Mouse (Mus musculus) heart, postnatal 10 days (tissue): ENCODE data around the gene Bsn. TPM values are rescaled to one million over a fixed set of nuclear protein-coding genes. Genes with fewer than 3 reads are reported as not detected.

Experiments
- DNase-seq, 2 experiments: peaks; one replicate each; pipeline ENCODE4 v3.0.0; 2021
- intact Hi-C: fragments of 180-260 bp; cut with DNase I; formaldehyde crosslinking; loops from one replicate; pipeline ENCODE4 v1.15.1; 2025
- total RNA-seq, 2 experiments: library from RNA; stranded (reverse); gene quantifications; 2 replicates each; pipeline ENCODE4 v1.2.3; 2021

The Bsn gene
- under 1 TPM; 0.05 to 0.07 TPM for total RNA-seq

DNA sequence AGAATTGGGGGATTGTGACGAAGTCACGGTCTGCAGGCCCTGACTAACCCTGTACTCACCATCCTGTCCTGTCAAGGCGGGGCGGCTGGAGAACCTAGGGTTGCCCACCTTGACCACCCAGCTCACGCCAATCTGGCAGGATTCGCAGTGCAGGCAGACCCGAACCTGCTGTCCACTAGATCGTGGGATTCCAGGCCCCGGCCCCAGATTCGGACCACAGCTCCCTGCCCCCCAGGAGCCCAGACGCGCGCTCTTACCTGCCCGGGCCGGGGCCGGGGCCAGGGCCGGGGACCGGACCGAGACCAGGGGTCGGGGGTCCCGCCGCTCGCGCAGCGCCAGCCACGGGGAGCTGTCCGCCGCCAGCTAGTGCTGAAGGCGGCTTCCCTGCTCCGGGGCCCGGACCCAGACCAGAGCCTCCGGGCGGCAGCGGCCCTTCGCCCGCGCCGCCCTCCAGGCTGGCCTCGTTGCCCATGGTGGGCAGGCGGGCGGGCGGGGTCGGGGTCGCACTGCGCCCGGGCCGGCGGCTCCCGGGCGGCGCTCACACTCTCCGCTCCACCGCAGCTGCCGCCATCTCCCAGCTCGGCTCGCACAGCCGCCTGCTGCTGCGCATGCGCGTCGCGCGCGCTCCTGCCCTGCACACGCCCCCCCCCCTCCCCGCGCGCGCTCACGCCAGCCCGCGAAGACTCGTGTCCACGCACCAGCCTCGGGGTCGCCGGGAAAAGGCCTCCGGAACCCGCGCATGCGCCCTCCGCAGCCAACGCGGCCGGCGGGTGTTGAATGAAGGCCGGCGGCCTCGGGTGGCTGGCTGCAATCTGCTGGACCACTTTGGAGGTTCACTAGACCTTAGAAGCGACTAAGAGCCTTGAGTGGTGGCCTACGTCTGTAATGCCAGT is at the start of gene Bsn:
Gene Bsn (minus strand): TSS at position 598 of the 893 bp plus-strand sequence.
- intact Hi-C loops: no loop called here
- peak; percentile 70 to 71 for DNase-seq

DNA sequence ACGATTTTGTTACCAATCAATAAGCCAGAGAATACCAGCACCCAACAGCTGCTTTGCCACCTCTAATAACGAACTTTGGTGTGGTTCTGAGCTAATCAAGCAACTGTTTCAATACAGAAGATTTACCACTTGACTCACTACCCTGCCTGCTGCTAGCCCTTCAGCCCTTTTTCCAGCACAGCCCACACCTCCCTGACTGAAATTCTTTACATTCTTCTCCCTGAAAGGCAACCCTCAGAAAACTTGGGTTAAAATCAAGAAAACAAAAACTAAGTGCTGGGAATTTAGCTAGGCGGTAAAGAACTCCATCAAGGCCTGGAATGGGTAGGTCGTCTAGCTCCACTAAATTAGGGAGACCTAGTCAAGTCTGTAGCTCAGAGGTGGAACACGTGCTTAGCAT is 49.8 kb upstream of the Bsn start:
- no peak for DNase-seq
- intact Hi-C loops: no loop called here

DNA sequence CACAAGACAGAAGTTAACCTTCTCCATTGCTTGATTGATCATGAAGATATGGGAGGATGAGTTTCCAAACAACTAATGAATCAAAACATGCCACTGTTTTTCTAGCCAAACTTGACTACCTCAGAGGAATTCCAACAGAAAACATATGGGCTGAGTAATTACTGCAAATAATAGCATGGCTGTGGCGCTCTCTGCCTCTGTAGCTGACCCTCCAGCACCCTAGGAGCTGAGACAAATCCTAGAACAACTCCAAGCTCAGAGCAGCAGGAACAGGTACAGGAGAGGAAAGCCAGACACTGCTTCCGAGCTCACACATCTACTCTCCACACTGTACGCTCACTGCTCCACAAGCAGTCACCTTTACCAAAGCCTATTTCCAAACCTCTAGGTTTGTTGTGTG is 48.6 kb upstream of the Bsn start:
- intact Hi-C loops: no loop called here

DNA sequence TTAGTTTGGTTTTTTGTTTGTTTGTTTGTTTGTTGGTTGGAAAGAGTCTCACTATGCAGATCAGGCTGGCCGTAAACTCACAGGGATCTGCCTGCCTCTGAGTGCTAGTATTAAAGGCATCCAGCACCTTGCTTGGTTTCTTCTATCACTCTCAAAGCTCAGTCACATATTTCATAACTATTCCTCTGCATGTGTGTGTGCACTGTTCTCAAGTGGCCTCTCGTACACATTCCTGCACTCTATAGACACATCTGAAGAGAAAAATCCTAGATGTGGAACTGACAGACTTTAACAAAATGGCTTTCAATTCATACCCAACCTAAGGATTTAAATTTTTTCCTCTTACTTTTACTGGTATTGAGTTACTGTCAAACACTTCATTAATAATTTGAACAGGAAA is 48.2 kb upstream of the Bsn start:
- intact Hi-C loops: no loop called here

More for the DNA sequence above, 48.6 kb upstream of the Bsn start:
- DNase-seq: no peak

DNA sequence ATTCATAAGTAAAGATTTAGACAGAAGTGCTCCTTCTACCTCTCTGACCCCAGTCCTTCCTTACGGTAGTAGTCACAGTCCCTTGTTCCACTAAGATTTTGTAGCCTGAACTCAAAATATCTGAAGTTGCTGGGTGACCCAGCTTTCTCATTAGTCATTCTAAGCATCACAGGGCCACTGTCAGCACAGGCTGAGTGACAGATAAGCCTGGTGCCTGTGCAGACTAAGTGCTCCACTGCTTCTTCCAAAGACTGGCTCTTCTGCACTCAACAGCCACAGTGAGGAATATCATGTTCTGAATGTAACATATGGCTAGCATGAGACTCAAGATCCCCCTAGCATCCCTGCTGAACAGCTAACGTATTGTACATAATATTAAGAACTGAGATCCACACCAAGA is 44.5 kb upstream of the Bsn start:
- DNase-seq: no peak
- intact Hi-C loops: no loop called here

More for the DNA sequence above, 48.2 kb upstream of the Bsn start:
- no peak for DNase-seq

DNA sequence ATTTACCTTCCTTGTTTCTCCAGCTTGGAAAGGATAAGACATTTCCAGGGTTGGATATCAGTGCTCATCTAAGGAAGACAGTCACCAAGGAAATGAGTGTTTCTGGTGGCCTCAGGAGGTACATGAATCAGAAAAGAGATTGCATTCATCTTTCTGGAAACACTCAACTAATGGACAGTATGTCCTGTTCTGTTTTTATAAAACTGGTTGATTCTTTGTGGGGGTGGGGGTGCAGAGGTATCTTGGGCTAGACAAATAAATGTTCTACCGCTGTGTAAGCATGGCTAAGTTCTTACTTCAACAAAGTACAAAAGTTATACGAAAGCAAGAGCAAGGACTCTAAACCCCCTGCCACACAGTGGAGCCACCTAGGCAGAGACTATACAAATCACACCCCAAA is 42.7 kb upstream of the Bsn start:
- intact Hi-C loops: no loop called here
- no peak for DNase-seq

DNA sequence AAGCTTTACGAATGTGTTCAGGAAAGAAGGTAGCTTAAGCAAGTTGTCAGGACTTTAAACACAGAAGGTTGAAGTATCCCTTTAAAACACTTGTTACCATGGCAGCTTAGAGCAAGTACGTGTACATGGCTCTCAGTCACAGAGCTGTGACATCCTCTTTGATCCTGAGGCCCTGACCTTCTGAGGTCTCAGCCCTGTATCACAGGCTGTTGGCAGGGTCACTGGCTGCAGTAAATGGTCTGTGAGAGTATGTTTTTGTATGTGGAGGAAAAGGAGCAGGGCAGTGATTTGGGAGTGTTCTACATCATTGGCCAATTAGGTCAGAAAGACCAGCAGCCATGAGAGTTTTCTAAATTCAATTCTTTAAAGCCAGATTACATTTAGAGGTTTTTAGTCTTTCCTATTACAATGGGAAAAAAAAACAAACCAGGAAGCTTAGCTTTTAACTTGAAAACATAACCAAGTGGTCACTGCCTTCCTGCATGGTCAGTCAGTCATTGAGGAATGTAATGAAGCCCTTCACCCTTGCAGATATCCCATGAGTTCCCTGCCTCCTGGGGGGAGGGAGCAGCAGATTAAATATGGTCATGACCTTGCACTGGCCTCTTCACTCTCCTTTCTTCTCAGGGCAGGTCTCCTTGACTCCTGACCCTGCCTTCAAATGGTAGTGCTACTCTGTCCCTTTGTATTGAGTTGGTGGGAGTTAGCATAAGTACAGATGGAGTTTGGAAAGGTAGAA is 37.9 kb upstream of the Bsn start:
- intact Hi-C loops: no loop called here
- no peak for DNase-seq

DNA sequence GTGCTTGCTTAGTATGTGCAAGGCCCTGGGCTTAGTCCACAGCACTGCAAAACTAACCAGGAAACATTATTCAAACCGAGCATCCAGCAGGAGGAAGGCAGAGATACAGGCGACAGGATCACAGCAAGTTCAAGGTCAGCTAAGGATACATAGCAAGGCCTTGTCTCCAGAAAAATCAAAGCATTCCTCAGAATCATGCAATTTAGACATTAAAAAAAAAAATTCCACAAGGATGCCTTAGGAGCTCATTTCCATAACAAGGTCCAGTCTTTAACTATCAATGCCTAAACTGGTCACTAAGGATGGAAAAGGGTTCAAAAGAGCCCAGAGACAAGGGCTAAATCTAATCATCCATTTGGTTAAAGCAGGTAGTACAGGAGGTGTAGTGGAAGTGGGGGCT is 35.0 kb upstream of the Bsn start:
- no peak for DNase-seq
- intact Hi-C loops: no loop called here

DNA sequence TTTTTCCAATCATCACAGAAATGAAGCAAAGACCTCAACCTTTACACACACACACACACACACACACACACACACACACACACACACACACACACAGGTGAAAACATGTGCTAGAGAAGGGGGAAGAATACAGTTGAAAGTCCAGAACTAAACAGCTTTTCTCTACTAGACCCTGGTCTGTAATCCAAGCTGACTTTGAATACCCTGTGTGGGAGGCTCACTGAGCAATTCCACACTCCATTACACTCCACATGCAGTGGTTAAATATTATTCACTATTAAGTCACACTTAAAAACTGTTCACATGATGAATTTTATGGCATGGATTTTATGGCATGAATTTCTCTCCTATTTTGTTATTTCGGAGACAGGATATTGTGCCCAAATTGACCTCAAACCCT is 33.4 kb upstream of the Bsn start:
- no peak for DNase-seq
- intact Hi-C loops: no loop called here

DNA sequence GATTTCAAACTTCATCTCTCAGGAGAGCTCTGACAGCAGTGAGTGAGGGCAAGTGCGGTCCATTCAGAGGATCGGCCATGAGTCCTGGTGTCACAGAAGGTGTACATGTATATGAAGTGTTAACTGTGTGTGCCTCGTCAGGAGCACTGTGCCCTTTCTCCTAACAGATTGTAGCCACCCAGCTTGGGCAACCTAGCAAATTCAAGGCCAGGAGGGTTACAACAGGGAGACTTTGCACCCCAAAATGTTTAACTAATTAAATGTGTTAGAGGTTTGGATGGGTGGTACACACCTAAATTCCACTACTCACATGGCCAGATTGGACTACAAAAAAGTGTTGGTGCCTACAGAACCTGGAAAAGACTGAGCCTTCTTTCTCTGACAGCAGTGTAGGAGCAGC is 31.4 kb upstream of the Bsn start:
- intact Hi-C loops: no loop called here

DNA sequence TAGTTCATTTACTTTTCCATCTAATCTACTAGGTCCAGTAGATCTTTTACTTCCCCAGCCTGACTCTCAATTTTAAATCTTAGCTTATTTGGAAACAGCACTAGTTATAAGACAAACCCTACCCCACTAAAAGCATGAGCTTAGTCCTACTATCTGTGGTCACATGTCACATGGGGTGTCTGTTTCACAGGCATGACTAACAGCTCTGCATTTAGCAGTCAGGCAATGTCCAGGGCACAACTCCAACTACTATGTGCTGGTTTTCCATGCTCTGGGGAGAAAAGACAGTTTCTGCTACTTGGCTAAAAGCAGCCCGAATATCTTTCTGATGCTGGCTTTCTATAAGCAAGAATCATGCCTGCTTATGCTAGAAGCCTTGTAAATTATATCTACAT is 30.2 kb upstream of the Bsn start:
- DNase-seq: peak; percentile 78 to 83
- intact Hi-C loops: no loop called here

More for the DNA sequence above, 31.4 kb upstream of the Bsn start:
- no peak for DNase-seq

DNA sequence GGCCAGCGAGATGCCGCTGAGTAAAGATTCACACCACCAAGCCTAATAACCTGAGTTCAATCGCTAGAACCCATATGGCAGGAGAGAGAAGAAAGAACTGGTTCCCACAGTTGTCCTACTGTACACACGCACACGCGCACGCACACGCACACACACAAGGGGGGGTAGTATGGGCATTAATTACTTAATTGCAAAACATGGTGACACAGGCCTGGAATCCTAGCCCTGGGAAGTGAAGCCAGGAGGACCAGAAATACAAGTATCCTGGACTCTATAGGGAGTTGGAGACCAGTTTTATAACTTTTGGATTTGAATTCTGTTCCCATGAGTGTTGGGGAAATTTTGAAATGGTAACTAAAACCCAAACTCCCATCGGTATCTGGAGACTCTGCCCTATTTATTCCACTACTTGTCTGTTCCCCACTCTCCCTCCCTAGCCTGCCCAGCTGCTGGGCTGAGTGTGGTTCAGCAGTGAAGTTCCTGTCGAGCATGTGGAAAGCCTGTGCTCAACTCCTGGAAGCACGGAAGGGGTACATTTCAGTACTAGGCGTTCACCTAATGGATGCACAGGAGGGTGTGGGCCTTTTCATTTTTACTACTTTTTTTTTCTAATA is 29.7 kb upstream of the Bsn start:
- intact Hi-C loops: no loop called here
- no peak for DNase-seq

DNA sequence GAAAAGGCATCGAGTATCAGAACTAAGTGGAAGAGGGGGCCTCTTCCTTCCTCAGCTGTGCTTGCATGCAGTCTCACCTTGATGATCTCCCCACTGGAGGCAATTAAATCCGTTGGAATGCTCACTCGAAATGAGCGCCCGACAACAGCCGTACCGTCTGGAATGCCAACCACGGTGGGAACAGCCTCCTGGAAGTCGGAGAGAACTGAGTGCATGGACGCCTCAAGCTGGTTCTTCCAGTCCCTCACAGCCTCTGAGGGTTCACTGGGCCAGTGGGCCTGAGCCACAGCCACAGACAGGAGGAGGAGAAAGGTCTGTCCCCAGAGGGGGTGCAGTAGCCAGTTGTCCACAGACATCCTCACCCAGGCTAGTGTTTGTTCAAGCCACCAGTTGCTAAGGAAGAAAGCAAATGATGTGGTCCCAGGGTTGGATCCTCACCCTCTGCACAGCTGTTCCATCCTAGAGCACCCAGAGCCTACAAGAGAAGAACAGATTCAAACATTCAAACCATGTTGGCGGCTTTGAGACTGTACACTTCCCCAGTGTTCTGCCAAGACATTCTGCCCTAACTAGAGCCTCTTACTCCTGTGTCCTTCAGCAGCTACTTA is 27.9 kb upstream of the Bsn start:
- no peak for DNase-seq
- intact Hi-C loops: no loop called here

DNA sequence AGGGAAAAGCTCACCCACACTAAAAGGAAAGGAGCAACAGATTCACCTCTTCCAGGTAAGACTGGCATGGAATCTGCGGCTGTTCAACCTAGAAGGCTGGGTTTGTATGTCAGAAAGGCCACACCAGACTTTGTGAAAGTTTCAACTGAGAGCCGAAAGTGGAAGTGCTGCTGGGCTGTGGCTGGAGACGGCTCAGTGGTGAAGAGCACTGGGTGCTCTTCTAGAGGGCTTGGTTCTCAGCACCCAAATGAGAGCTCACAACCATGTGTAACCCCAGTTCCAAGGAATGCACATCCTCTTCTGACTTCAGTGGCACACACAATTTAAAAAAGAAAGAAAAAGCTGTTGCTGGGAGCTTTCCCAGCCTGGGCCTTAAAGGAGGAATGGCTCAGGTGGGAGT is 27.2 kb upstream of the Bsn start:
- intact Hi-C loops: no loop called here
- DNase-seq: no peak

DNA sequence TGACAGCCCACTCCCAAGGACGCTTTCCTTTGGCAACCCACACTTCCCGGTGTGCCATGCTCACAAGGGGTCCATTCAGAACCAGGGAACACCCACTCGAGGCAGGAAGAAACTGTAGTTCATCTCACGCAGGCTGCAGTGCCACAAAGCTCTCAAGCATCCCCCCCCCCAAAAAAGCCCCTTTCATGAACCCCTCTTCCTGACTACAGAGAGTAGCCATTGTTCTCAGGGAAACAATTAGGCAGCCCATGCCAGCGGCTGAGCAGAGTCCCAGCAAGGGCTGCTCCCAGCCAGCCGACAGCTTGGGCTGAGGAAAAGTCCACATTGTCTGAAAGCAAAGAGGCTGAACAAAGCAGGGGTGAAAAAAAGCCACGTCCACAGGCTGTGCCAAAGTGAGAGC is 22.9 kb upstream of the Bsn start:
- intact Hi-C loops: loop anchor here (2.0 kb wide), 1 partner anchor 68 kb away; no protein-coding TSS in a partner anchor
- DNase-seq: peak in 1 of 2 experiments; percentile 45

DNA sequence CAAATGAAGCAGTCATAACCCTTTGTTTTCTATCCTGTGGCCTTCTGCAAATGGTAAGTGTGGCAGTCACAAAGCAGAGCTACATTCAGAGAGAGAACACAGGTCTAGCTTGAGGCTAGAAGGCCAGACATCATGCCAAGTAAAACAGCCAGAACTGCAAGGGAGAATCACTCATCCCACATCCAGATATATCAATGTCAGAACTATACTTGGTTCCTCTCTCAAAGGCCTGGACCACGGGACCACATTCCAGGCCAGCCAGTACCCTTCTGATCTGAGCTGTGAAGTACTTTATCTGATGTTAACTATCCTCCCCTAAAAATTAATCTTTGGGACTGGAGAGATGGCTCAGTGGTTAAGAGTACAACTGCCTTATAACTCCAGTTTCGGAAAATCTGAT is 22.2 kb upstream of the Bsn start:
- intact Hi-C loops: loop anchor here (2.0 kb wide), 1 partner anchor 68 kb away; no protein-coding TSS in a partner anchor
- no peak for DNase-seq

DNA sequence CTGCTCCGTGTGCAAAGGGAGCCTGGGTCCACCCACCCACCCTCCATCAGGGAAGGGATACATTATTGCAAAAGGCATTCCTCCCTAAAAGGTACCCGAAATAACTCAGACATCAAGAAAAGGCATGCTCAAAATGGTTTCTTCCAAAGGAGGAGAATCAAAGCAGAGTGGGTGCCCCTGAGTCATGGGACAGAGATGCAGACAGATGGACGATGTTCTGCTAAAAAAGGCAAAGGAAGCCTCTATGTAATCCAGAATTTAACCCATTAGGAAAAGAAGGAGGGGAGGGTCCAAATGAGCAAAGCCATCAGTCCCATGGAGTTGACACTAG is 15.4 kb upstream of the Bsn start:
- intact Hi-C loops: loop anchor here (2.0 kb wide), 1 partner anchor 73 kb away; no protein-coding TSS in a partner anchor
- no peak for DNase-seq

DNA sequence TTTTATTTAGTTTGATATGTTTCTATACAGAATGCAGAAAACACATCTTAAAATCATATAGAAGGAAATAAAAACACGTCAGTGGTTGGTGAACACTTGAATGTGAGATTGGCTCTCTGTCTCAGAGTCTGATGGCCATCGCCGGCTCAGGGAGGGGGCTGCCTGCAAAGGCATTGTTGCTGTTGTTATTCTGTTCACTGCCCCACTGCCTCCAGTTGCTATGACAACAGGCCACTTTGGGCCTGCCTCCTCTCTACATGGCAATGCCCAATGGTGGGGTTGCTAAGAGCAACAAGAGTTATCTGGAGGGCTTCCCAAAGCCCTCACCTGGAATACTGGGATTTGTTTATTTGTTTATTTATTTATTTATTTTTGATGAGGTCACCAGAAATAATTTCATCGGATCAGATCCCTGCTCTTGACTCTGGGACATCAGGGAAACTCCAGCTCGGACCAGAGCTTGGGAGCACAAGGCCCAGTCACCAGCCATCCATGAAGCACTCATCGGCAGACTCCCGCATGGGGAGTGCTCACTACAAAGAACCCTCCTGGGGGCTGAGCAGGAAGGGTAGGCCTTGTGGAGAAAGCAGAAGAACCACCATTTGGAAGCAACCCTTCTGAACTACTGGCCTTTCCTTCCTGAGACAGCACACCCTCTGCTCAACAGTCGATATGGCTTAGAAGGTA is 14.8 kb upstream of the Bsn start:
- no peak for DNase-seq
- intact Hi-C loops: loop anchor here (2.0 to 5.0 kb wide), 3 partner anchors 57 to 74 kb away; partner anchors contain the start of gene Dag1

DNA sequence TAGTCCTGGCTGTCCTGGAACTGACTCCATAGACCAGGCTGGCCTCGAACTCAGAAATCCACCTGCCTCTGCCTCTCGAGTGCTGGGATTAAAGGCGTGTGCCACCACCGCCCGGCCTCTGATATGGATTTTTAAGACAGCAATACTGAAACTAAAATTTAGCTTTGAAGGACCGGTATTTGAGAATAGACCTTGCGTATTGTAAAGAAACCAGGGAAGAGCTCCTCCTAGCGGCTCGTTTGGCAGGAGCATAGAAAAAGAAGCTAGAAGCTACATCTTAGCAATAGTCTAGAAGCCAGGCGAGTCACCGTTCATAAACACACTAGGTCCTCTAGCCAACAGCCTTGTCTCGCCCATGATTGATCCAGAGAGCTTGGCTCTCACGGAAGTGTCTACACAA is 12.8 kb upstream of the Bsn start:
- intact Hi-C loops: loop anchor here (5.0 kb wide), 2 partner anchors 59 to 66 kb away; partner anchors contain the start of gene Dag1
- DNase-seq: peak; percentile 77 to 83

DNA sequence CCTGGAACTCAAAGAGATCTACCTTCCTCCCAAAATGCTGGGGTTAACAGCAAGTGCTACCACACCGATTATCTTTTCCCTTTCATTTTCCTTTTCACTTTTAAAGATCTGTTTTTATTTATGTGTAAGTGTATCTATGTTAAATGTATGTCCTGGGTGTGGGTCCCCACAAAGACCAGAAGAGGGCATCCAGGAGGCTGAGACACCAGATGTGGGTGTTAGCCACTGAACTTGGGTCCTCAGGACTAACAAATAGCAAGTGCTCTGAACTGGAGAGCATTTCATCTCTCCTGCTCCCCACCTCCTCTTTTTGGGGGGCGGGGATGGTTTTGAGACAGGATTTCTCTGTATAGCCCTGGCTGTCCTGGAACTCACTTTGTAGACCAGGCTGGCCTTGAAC is 12.0 kb upstream of the Bsn start:
- DNase-seq: no peak
- intact Hi-C loops: loop anchor here (5.0 kb wide), 2 partner anchors 60 to 65 kb away; partner anchors contain the start of gene Dag1
